Mouse (Mus musculus): ENCODE measurements around the gene Gosr2.

The Gosr2 gene

DNA sequence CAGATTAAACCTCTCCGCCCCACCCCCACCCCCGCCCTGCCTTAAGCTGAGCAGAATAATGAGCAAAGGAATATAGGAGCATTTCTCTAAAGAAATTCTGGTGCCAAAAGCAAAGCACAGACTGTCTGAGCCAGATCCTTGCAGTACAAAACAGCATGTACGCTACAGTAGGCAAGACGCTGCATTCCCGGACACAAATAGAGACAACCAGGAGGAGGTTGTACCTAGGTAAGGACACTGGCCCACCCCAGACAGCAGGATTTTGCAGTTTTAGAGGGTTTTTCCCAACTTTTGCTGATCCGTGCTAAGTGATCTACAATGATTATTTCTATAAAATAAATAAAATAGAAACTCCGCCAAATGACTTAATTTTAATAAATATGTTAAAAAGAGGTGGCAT lies 49.0 kb downstream of the Gosr2 start:
- no peak for DNase-seq (ENCODE audit: extremely low read depth, low read depth, low spot score)

DNA sequence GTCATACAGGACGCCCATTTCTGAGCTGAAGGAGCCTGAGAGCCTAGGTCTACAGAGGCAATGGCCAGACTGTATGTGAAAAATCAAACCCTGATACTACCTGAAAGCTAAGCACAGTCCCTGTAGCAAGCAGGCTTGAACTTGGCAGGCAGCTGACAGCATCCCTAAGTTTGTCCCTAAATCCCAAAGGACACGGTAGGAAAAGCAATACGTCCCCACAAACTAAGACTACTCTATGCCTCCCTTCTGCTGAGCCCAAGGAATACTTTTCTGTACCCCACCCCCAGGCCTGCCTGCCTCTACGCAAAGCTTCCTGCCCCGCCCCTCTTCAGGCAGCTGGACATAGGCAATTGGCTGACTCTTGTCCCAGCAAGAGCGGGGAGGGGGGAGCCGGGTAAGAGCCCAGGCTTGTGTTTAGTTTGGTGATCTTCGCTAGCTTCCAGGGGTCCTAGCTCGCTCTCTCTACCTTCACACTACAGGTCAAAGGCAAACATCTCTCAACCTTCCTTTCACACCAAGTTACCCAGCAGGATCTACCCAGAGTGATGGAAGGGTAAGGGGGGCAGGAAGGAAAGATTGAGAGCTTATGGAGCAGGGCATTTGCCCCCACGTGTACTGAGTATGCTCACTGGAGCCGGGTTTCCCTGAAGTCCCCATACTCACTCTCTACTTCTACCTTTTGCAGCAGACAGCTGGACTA lies 49.6 kb downstream of the Gosr2 start:
- no peak for DNase-seq (ENCODE audit: extremely low read depth, low read depth, low spot score)

DNA sequence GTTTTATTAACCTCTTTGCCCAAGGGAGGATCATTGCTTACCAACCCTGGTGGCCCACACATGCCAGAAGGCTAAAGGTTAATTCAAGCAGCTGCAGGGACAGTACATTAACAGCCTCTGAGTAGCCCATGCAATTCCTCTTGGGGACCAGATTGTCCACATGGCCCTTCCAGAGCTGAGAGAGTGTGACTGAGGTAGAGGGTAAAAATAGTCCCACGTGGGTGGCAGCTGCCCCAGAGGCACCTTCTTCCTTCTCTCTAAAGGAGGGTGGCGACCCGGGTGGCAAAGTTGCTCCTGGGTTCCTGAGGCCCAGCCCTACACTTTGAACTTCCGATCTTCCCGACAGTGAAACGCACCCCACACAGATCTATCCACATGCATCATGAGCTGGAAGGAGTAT lies 51.4 kb downstream of the Gosr2 start:
- DNase-seq (ENCODE audit: extremely low read depth, low read depth, low spot score) = no peak

DNA sequence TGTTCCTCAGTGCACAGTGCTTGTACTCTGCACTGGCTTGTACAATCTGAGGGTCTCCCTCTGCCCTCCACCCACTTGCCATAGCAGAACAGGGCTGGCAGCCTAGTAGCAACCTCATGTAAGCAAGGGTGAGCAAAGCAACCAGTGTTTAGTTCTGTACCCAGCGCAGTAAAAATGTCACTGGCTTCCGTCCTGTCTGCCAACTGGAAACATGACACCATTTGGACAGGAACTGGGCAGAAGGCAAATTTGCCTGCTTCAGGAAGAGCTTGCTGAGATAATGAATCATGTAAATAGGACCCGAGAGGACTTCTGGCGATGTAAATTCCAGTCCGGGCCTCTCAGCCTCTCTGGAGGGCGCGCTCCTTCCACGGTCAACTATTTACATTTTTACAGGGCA lies 52.0 kb downstream of the Gosr2 start:
- DNase-seq (ENCODE audit: extremely low read depth, low read depth, low spot score) = no peak

DNA sequence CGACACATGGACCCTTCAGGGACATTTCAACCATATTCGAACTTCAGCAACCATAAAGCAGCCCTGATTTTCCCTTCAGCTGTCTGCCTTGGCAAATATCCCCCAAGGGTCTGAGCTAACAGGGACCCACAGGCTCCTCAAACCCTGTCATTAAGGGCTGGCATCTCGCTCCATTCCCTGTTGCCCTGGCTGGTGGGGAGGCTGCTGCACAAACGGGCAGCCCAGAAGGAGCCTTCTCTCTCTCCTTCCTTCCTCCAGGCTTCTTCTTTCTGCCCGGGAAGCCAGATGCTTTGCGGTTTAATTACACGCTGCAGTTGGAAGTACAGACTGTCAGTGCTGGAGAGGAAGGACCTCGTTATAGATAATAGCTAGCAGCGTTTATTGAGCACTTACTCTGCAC lies 54.5 kb downstream of the Gosr2 start:
- DNase-seq (ENCODE audit: extremely low read depth, low read depth, low spot score) = no peak

DNA sequence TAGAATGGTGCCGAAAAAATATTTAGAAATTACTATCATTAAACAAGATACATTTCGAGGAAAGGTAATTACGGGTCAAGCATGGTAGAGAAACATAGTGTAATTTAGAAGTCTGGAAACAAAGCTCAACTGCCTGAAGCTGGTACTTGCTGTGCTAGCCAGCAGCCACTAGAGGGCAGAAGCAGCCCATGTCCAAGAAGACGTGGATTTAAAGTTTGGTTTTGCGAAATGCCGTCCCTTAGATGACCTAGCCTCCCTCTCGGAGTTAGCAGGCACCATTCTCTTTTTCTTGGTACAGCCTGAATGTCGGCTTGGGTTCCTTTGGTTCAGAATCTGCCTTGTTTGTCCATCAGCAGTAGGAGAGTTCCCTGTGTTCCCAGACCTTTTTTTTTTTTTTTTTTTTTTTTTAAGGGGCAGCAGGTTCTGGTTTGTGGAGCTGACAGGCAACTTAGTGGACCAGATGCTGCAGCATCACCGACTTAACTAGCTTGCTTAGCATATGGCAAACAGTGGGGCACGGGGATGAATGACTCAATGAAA lies 58.2 kb downstream of the Gosr2 start:
- DNase-seq (ENCODE audit: extremely low read depth, low read depth, low spot score) = no peak

DNA sequence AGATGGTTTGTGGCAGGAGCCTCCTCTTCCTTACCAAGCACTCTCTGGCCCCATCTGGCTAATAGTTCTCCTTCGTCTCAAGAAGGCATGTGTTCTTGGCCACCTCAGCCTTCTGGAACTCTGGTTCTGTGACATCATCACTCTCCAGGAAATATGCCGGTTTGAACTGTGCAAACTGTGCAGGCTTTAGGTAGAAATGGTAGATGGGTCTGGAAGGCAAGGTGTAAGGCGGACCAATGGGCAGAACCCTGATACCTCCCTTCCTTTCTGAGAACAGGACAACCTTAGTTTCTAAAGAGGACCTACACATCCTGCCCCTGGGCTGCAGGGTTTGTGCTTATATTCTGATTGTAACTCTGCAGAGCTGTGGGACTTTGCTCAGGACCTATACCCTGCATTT lies 58.9 kb downstream of the Gosr2 start, which contains the start of gene Lyzl6:
Lyzl6 (minus strand) TSS at position 101 of the 400 bp plus-strand sequence.
- DNase-seq (ENCODE audit: extremely low read depth, low read depth, low spot score) = no peak

DNA sequence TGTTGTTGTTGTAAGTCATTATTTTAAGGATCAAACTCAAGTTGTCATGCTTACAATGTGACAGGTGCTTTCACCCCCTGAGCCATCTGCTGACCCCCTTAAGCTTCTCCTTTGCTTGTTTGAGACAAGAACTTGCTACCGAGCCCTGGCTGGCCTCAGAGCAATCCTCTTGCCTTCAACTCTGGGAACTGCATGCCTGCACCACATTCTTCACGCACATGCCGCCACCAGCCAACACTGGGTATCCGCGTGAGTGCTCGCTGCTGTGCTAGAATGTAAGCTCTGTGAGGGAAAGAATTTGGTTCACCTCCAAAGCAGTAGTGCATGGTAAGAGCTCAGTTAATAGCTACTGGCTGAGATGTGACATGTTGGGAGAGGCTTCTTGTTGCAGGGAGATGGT lies 61.4 kb downstream of the Gosr2 start:
- no peak for DNase-seq (ENCODE audit: extremely low read depth, low read depth, low spot score)

DNA sequence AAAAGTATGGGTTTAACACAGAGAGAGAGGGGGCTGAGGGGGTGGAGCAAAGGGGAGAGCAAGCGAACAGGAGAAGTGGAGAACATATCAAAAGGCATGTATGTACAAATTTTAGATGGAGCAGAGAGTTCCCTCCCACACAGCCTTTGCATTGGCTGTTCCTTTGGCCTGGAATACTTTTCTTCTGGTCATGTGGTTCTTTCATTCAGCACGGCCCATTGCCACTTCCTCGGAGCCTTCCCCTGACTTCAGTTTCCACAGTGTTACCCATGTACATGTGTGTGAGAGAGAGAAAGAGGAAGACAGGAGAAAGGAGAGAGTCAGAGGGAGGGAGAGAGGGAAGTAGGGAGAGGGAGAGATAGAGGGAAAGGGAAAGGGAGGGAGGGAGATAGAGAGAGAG lies 62.2 kb downstream of the Gosr2 start:
- DNase-seq (ENCODE audit: extremely low read depth, low read depth, low spot score) = no peak

DNA sequence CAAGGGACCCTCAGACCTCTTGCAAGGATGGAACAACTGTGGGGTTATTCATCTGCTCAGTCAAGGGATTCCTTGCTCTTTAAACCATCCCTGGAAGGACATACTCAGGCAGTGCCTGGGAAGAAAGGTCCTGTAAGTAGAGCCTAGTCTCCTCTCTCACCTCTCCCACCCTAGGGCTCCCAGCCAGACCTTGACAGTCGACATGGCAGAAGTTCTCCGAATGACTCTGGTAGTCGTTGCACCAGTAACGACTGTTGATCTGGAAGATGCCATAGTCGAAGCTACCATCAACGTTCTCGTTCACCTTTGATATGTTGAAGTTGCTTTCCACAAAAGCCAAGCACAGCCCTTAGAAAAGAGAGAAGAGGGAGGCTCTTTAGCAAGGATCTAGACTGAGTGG lies 62.9 kb downstream of the Gosr2 start:
- DNase-seq (ENCODE audit: extremely low read depth, low read depth, low spot score) = no peak

DNA sequence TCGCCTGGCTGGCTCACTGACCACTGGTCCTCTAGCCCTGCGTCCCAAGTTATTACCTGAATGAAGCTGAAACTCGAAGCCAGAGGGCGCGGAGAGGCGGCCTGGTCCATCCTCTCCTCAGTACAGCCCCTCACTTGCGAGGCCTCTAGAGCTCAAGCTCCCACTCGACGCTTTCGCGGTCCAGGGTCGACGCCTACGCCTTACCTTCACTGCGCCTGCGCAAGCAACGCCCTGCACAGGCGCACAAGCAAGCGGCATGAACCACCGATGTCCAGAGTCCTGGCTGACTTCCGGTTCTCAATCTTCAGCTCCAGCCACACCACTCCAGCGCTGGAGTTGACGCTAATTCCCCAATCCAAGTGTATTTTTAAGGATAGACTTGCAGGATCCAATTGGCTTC lies 70.2 kb downstream of the Gosr2 start:
- no peak for DNase-seq (ENCODE audit: extremely low read depth, low read depth, low spot score)

Measured in fat pad, adult 2 months (tissue).